Mouse (Mus musculus) left cerebral cortex, adult 8-10 months (tissue): ENCODE data around the gene Dynlt1b. TPM values are rescaled to one million over a fixed set of nuclear protein-coding genes. Genes with fewer than 3 reads are reported as not detected.
"Not testable (repeated sequence)": the region's sequence is repeated elsewhere in the genome, so short reads cannot be mapped to it uniquely, and the experiment has no call there.

ENCODE experiments used
- DNase-seq, 2 experiments: peaks; one replicate each; pipeline ENCODE4 v3.0.0; 2022; ENCODE audit warnings: low spot score in 2 of 2
- total RNA-seq, 4 experiments: library from RNA; stranded (reverse); gene quantifications; 2 replicates each; pipeline ENCODE4 v1.2.4; 2022

Gene Dynlt1b
- total RNA-seq, 4 experiments from 2014 or later, result 43.9 to 53.3 (median 48.5) TPM

DNA sequence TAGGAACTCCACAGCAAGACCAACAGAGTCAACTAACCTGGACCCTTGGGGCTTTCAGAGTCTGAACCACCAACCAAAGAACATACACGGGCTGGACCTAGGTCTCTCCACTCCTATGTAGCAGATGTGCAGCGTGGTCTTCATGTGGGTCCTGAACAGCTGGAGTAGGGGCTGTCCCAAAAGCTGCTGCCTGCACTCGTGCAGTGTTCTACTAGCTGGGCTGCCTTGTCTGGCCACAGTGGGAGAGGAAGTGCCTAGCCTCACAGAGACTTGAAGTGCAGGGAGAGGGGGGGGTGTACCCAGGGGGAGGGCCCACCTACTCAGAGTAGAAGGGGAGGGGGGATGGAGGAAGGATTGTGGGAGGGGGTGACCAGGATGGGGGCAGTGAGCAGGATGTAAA, 7.1 kb upstream of the Dynlt1b start:
- not testable (repeated sequence) for DNase-seq

DNA sequence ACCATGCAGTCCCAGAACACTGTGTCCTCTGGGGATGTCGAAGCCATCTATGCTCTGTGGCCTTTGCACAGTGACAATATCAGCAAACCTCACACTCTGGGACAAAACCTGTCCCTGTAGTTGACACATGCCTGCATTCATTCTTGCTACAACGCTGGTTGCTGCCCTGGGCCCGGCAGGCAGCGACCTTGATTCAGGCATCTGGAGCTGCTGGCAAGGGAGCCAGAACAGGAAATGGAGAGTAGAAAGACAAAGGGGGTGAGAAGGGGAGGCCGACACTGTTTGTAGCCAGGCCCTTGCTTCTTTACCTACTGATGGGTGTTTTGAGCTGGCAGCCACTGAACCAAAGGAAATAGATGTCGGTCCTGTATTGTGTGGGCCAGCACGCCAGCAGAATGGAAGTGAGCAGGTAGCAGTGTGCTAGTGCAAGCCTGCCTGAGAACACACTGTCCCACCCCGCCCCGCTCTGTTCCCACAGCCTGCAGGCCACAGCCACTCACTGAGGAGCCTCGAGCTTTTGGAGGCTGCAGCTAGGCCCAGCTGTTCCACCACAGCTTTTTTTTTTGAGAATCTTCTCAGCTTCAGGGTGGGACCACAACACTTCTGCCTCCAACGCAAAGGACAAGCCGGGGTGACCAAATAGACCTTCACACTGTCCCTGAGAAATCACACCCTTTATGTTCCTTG, 5.5 kb upstream of the Dynlt1b start:
- not testable (repeated sequence) for DNase-seq

DNA sequence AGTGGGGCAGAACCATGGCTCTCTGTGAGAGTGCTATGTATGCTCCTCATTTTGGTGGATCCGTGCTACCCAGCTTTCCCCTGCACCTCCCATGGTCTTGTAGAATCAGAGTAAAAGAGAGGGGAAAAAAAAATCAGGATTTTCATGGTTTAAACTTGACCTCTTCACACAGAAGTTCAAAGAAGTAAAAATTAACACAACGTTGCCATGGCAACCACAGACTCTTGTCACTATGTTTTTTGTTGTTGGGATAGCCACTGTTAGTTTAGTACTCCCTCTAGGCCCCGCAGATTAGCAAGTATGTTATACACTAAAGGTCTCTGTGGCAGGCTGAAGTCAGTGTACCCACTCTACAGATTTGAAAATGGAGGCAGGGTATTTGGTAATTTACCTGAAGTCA, 4.6 kb upstream of the Dynlt1b start:
- not testable (repeated sequence) for DNase-seq

GRCm38 (mm10) chr17:6426869-6427268, 3.0 kb upstream of the Dynlt1b start:
- DNase-seq, result not testable (repeated sequence)

GRCm38 (mm10) chr17:6428926-6429325, 986 bp upstream of the Dynlt1b start:
- DNase-seq, result not testable (repeated sequence)

DNA sequence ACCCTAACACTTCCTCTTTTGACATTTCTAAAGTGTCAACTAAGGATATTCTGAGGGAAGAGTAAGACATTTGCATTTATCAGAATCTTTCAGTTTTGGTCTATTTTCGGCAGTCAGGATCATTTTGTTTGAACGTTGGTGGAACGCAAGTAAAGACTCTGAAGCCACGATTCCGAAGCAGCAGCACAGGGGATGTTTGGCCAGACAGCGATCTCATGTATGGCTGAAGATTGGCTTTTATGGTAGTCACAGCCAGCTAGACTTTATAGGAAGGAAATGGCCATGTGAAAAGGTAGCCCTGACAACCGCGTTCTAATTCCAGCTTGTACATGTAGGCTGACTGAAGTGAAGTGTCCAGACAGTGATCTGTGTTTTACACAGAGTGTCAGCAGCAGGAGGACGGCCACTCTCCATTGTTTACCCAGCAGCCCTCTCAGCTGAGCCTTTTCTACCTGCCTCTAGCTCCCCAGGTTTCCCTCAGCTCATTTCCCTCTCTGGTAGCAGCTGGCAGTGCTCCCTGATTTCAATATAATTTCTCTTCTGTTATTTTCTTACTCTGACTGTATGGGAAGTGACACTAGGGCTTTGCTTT, 594 bp downstream of the Dynlt1b start:
- not testable (repeated sequence) for DNase-seq

DNA sequence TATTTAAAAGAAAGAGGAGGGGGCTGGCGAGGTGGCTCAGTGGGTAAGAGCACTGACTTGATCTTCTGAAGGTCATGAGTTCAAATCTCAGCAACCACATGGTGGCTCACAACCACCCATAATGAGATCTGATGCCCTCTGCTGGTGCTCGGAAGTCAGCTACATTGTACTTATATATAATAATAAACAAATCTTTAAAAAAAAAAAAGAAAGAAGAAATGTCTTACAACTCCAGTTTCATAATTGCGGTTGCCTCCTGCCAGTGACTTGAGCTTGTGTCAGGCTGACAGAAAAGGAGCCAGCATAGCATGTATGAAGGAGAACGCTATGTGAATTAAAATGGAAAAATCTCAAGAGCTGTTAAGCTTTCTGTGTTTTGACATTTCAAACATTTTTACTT, 2.5 kb downstream of the Dynlt1b start:
- DNase-seq, result not testable (repeated sequence)

DNA sequence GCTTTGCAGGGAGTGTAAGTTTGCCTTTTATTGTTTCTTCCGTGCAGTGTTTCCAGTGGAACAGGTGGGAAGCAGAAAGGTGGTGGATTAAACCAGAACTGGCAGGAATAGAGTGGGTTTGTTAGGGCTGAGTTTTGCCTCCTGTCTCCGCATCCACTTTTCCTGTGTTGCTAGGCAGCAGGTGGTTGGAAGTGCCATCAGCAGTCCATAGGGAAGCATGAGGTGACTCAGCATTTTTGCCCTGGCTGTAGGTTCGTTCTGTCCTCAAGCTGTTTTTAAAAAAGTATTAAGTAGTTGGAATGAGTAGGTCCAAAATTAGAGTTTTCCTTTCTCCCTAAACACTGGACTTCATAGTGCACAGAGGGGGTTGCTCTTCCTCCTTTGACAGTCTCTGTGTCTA, 3.8 kb downstream of the Dynlt1b start:
- DNase-seq, result peak in 1 of 2 experiments; percentile 46

DNA sequence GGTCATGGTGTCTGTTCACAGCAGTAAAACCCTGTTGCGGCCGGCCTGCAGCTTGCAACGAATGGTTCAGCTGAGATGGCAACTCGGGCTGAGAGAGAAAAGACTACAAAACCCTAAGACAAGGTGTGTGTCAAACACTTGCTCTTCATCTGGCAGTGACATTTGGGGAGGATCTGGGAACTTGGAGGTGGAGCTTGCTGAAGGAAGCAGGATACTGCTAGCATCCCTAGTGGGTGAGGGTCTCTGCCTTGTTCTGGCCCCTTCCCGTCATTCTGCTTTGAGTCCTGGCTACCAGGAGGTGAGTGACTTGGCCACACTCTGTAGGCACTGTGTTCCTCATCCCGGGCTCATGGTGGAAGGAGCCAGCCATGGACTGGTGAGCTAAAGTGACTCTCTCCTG, 8.2 kb downstream of the Dynlt1b start:
- DNase-seq, result not testable (repeated sequence)

- not testable (repeated sequence) for DNase-seq
These were observed 10.0 kb downstream of the Dynlt1b start for GRCm38 (mm10) chr17:6439913-6440312.

DNA sequence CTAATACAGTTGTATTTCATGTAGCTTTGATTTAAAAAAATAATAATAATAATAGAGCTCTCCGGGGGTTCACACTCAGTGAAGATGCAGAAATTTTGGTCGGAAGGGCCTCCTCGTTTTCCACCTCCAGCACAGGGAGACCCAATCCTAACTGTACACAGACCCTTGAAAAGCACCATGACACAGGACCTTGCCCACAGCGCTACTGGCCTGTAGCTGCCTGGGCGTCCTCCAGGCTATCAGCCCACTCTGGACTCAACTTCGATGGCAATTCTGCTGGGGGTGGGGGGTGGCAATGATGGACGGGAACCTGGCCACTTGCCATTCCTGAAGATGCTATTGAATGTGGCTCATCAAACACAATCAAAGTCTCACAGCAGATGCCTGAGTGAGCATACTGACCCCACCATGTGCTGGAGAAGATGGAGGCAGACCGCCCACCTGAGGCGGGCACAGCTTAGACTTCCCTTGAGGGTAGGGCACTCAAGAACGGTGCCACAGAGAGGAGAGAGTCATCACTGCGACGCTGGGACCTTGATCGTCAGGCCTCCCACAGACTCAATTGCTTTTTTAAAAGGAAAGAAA, 10.7 kb downstream of the Dynlt1b start:
- DNase-seq, result not testable (repeated sequence)

DNA sequence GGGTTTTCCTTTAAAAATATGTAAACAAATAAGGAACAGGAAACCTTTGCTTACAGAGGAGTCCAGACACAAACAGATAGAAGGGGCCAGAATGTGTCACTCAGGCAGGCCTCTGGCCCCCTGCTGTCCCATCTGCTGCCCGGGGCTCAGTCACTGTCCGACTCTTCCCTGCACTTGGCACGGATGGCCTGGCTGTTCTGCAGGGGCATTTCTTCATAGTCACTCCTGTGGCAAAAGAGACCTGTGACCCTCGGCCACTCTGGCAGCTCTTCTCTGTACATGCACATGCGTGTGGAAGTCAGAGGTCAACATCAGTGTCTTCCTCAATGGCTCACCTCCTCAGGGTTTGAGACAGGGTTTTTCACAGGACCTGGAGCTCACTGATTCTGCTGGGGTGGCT, 11.3 kb downstream of the Dynlt1b start:
- DNase-seq, result not testable (repeated sequence)

GRCm38 (mm10) chr17:6442513-6442912, 12.6 kb downstream of the Dynlt1b start:
- DNase-seq, result not testable (repeated sequence)

DNA sequence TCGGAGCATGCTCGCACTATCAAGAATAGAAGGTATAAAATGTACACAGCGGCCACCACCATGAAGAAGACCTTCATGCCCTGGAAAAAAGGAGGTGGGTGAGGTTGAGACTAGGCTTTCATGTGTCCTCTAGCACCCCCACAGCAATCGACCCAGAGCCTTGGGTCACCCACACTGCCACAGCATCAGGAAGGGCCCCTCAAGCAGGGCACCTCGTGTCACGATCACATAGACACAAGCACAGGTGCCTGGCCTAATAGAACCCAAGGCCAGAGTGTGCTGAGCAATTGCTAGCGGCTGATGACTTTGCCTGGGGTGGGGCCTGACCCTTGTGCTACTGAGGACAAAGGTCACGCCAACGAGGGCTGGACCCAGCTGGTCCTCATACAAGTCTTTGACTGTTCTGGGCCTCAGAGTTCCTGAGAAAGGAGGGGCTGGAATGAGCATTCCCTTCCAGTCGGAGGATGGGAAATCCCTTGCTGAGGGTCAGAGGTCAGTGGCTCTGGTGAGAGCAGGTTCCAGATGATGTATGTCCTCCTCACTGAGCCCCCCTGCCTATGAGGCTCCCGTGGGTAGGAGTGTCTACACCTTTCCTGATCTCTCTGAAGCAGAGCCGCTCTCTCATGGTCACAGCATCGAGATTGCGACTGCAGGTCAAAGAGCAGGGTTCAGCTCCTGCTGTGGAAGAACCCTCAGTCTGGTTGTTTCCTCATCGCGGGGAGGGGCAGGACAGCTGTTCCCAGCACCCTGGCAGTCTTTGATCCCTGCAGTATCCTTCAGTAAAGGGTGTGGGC, 16.1 kb downstream of the Dynlt1b start:
- not testable (repeated sequence) for DNase-seq

DNA sequence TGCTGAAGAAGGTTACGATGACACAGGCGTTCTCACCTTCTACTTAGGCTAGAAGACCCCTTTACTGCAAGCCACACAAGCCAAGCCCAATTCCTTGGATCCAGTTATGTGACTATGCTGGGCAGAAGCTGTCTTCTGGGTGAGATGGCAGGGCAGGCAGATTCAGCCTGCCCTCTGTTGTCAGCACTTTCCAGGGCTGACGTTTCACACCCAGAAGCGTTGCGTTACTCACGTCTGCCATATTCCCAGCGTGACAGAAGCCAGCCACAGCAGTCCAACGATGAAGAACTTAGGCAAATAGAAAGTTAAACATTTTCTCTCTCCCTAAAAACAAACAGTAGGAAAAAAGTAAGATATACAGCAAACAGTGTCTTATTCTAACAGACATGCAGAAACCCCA, 18.4 kb downstream of the Dynlt1b start:
- not testable (repeated sequence) for DNase-seq

GRCm38 (mm10) chr17:6449166-6449565, 19.3 kb downstream of the Dynlt1b start:
- not testable (repeated sequence) for DNase-seq

DNA sequence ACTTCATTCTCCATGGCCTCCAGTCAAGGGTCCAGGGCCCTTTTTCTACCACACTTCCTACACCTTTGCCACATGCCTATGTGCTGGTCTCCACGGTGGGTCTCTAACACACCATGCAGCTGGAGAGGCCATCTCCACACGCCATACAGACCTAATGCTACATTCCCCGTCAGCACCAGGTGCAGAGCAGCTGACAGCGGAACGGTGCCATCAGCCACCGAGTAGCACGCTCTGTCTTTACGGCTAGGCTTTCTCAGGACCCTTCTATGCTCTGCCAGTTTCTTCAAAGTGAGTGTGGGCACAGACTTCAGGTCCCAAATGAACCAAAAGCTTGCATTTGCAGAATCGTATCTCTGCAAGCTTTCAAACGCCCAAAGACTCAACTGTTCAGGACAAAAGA, 21.3 kb downstream of the Dynlt1b start:
- not testable (repeated sequence) for DNase-seq

DNA sequence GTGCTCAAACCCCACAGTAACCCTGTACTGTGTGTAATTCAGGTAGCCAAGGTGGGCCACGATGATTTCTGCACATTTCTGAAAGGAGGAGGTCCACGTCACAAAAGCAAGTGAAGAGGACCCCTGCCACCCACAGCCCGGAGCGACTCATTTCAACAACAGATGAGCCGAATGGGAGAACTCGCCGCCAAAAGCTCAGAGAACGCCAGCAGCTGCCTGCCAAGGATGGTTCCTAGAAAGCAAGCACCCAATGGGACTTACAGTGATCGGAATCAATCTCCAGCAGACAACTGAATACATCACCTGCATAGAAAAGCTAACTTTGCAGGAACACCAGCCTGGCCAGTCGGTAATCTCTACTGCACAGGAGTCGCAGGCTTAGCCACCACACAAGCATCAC, 22.8 kb downstream of the Dynlt1b start:
- DNase-seq, result peak in 1 of 2 experiments; percentile 63

GRCm38 (mm10) chr17:6454703-6455102, 24.8 kb downstream of the Dynlt1b start:
- DNase-seq, result not testable (repeated sequence)

- DNase-seq, result not testable (repeated sequence)
These were observed 26.0 kb downstream of the Dynlt1b start for GRCm38 (mm10) chr17:6455883-6456282.

GRCm38 (mm10) chr17:6456614-6457402, 26.9 kb downstream of the Dynlt1b start:
- not testable (repeated sequence) for DNase-seq
